Mouse (Mus musculus) spleen, adult 2 months (tissue): ENCODE data around the gene Cactin.

Experiments
- CTCF ChIP-seq: fragments of 200-500 bp; IDR thresholded peaks from 2 replicates; pipeline ENCODE4 v1.5.1; 2011; ENCODE audit warnings: mild to moderate bottlenecking, inconsistent platforms; ENCODE audit not compliant: insufficient read depth, insufficient read length, insufficient replicate concordance; ENCODE audit errors: extremely low read depth
- POLR2A ChIP-seq: fragments of 200-500 bp; IDR thresholded peaks from 2 replicates; pipeline ENCODE4 v1.6.1; 2011; ENCODE audit warnings: low read depth, low read length, inconsistent platforms

- TF ChIP-seq CTCF (peak; percentile 92), POLR2A (no peak)
These were observed 16.2 kb upstream of the Cactin start for GRCm38 (mm10) chr10:81304597-81305238.
